Mouse (Mus musculus): ENCODE measurements around the gene C87436.

GRCm38 (mm10) chr6:86426358-86426757 is 11.8 kb upstream of the C87436 start, which contains the start of gene Gm44790:
- TF ChIP-seq CTCF (IDR thresholded peaks at IDR 0.05; ENCODE audit: borderline replicate concordance, insufficient read depth, low read length) (no peak), POLR2A (IDR thresholded peaks at IDR 0.05; ENCODE audit: low read depth, low read length) (no peak)

Measured in embryonic fibroblast, embryonic 13.5 days (primary cell).